ENCODE assay signal across 9 mouse cellular contexts in the genomic region with DNA sequence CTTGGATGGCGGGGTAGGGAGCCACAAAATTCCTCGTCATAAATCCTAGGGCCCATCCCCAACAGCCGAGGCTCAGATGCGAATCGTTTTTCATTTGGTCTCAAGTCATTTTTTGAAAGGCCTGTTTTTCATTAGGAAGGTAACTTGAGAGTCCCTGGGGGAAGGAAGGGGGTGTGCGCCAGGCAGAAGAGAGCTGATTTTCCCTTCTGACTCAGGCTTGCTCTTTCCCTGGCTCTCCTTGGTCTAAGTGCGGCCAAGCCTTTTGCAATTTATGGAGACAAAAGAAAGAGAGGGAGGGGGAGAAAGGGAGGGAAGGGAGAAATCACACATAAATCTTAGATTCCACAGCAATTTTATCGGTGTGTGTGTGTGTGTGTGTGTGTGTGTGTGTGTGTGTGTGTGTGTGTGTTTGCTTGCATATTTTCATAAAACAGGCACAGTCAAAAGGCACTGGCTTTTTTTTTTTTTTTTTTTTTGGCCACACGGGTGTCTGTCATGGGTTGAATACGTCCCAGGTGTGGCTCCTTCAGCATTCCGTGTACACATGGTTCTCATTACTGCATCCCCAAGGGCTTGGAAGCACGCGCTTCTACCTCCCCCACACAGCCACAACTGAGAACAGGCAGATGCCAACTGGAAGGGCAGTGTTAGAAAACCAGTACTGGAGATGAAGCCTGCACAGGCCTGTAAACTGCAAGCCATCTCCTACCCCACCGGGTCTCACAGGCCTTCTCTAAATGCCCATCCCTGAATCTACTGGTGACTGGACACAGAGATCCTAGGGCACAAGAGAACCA.
A peak's percentile ranks its signal among the peaks of the same experiment; 100 is the strongest.
DNase-seq lines count a peak whose midpoint lies in the region; ATAC-seq and TF ChIP-seq lines count a peak whose summit lies in the region.
"Had no signal": no experiment of that assay in that cellular context is flagged by ENCODE, and none has a peak within 500 bp of the region (broad histone marks: within the 10 kb centered on the region; RNA-seq: fewer than 3 reads in every experiment).

No protein-coding gene starts in this region.

- no peak overlapping the region for H3K9ac ChIP-seq in lung, embryonic 14.5 days
- H3K9ac ChIP-seq in embryonic facial prominence, embryonic 11.5 days (replicated peaks; ENCODE audit: low read length), result no peak overlapping the region
- H3K9ac ChIP-seq in hindbrain, embryonic 11.5 days (ENCODE audit: low read depth, low read length), result no peak overlapping the region
- no peak overlapping the region for H3K9ac ChIP-seq in neural tube, embryonic 14.5 days (replicated peaks; ENCODE audit: low read depth, low read length)
- H3K9ac ChIP-seq: heart, embryonic 15.5 days had no signal

- 66% methylated on average over 14 of the region's 14 CpGs for WGBS in lung, embryonic 14.5 days
- 66% methylated on average over 14 of the region's 14 CpGs for WGBS in lung, adult 2 months
- WGBS in embryonic facial prominence, embryonic 11.5 days, result 19% methylated on average over 14 of the region's 14 CpGs
- 47% methylated on average over 14 of the region's 14 CpGs for WGBS in hindbrain, embryonic 11.5 days
- 42% methylated on average over 13 of the region's 14 CpGs for WGBS in neural tube, embryonic 14.5 days

- TF ChIP-seq POLR2A in lung, adult 2 months (IDR thresholded peaks at IDR 0.05; ENCODE audit: borderline replicate concordance, extremely low read depth, low read depth, low read length), result no peak

- no peak overlapping the region for H3K4me3 ChIP-seq in lung, embryonic 14.5 days (ENCODE audit: low read depth, low read length)
- H3K4me3 ChIP-seq in lung, adult 2 months (replicated peaks; ENCODE audit: extremely low read depth, low read depth, low read length), result no peak overlapping the region
- no peak overlapping the region for H3K4me3 ChIP-seq in embryonic facial prominence, embryonic 11.5 days (ENCODE audit: low read depth, low read length)
- H3K4me3 ChIP-seq in hindbrain, embryonic 11.5 days (ENCODE audit: low read depth, low read length), result no peak overlapping the region
- H3K4me3 ChIP-seq in neural tube, embryonic 14.5 days (ENCODE audit: low read depth, low read length), result no peak overlapping the region
- H3K4me3 ChIP-seq: heart, embryonic 15.5 days had no signal

- peak overlapping the region; percentile 16; the same call in 1 of the 2 replicates for H3K27ac ChIP-seq in lung, embryonic 14.5 days (ENCODE audit: low read depth)
- peak overlapping the region; percentile 85 for H3K27ac ChIP-seq in embryonic facial prominence, embryonic 11.5 days (replicated peaks; ENCODE audit: low read depth, low read length)
- H3K27ac ChIP-seq in hindbrain, embryonic 11.5 days (ENCODE audit: low read depth, low read length), result no peak overlapping the region
- peak overlapping the region; percentile 66 for H3K27ac ChIP-seq in neural tube, embryonic 14.5 days (ENCODE audit: low read depth, low read length)
- H3K27ac ChIP-seq: heart, embryonic 15.5 days had no signal

- no peak for ATAC-seq in lung, embryonic 14.5 days (ENCODE audit: insufficient read depth)
- peak; percentile 91 for ATAC-seq in embryonic facial prominence, embryonic 11.5 days (replicated peaks; ENCODE audit: insufficient number of reproducible peaks, low FRiP score, low TSS enrichment, low read depth)
- ATAC-seq in hindbrain, embryonic 11.5 days (ENCODE audit: low FRiP score), result no peak
- peak; percentile 56; the same call in 1 of the 2 replicates for ATAC-seq in neural tube, embryonic 14.5 days (ENCODE audit: low read depth)

- H3K27me3 ChIP-seq in lung, embryonic 14.5 days (ENCODE audit: insufficient read depth, low read length), result no peaks in the 10 kb centered on the region
- no peaks in the 10 kb centered on the region for H3K27me3 ChIP-seq in embryonic facial prominence, embryonic 11.5 days (ENCODE audit: control insufficient read depth, insufficient read depth, low read length)
- H3K27me3 ChIP-seq in hindbrain, embryonic 11.5 days (ENCODE audit: control insufficient read depth, insufficient read depth, low read length), result no peaks in the 10 kb centered on the region
- no peaks in the 10 kb centered on the region for H3K27me3 ChIP-seq in neural tube, embryonic 14.5 days (ENCODE audit: control insufficient read depth, insufficient read depth, low read length)
- H3K27me3 ChIP-seq: heart, embryonic 15.5 days had no signal

- H3K36me3 ChIP-seq in lung, embryonic 14.5 days (ENCODE audit: insufficient read depth), result no peaks in the 10 kb centered on the region
- H3K36me3 ChIP-seq in embryonic facial prominence, embryonic 11.5 days (replicated peaks; ENCODE audit: control insufficient read depth, insufficient read depth, low read depth, low read length), result no peaks in the 10 kb centered on the region
- H3K36me3 ChIP-seq in hindbrain, embryonic 11.5 days (ENCODE audit: control insufficient read depth, insufficient read depth, low read length), result no peaks in the 10 kb centered on the region
- H3K36me3 ChIP-seq in neural tube, embryonic 14.5 days (ENCODE audit: control insufficient read depth, insufficient read depth, low read length), result no peaks in the 10 kb centered on the region
- H3K36me3 ChIP-seq: heart, embryonic 15.5 days had no signal

- no peaks in the 10 kb centered on the region for H3K9me3 ChIP-seq in lung, embryonic 14.5 days (ENCODE audit: low read depth, low read length)
- no peaks in the 10 kb centered on the region for H3K9me3 ChIP-seq in embryonic facial prominence, embryonic 11.5 days (replicated peaks; ENCODE audit: control insufficient read depth, low read length)
- no peaks in the 10 kb centered on the region for H3K9me3 ChIP-seq in hindbrain, embryonic 11.5 days (ENCODE audit: control insufficient read depth, low read length)
- H3K9me3 ChIP-seq in neural tube, embryonic 14.5 days (ENCODE audit: control insufficient read depth, low read length), result no peaks in the 10 kb centered on the region
- H3K9me3 ChIP-seq: heart, embryonic 15.5 days had no signal

- no peaks in the 10 kb centered on the region for H3K4me1 ChIP-seq in lung, embryonic 14.5 days (ENCODE audit: insufficient read depth)
- H3K4me1 ChIP-seq in lung, adult 2 months (ENCODE audit: control insufficient read depth, insufficient read depth, low read length), result no peaks in the 10 kb centered on the region
- no peaks in the 10 kb centered on the region for H3K4me1 ChIP-seq in embryonic facial prominence, embryonic 11.5 days (ENCODE audit: control insufficient read depth, insufficient read depth, low read length)
- H3K4me1 ChIP-seq in hindbrain, embryonic 11.5 days (replicated peaks; ENCODE audit: control insufficient read depth, insufficient read depth, low read length), result no peaks in the 10 kb centered on the region
- no peaks in the 10 kb centered on the region for H3K4me1 ChIP-seq in neural tube, embryonic 14.5 days (ENCODE audit: control insufficient read depth, insufficient read depth, low read length)
- H3K4me1 ChIP-seq: heart, embryonic 15.5 days had no signal

- TF ChIP-seq CTCF in lung, embryonic 14.5 days (IDR thresholded peaks at IDR 0.05; ENCODE audit: low read depth), result no peak
- TF ChIP-seq CTCF in lung, adult 2 months (IDR thresholded peaks at IDR 0.05; ENCODE audit: insufficient read depth, low read length), result no peak

- H3K4me2 ChIP-seq in lung, embryonic 14.5 days, result no peak overlapping the region
- no peak overlapping the region for H3K4me2 ChIP-seq in embryonic facial prominence, embryonic 11.5 days (ENCODE audit: low read depth, low read length)
- H3K4me2 ChIP-seq in hindbrain, embryonic 11.5 days (replicated peaks; ENCODE audit: low read depth, low read length), result no peak overlapping the region
- H3K4me2 ChIP-seq in neural tube, embryonic 14.5 days (ENCODE audit: low read depth, low read length), result no peak overlapping the region
- H3K4me2 ChIP-seq: heart, embryonic 15.5 days had no signal

- DNase-seq in lung, embryonic 14.5 days, result peak; percentile 14
- no peak for DNase-seq in lung, adult 2 months
- DNase-seq in embryonic facial prominence, embryonic 11.5 days (ENCODE audit: low spot score), result peak; percentile 97
- DNase-seq in hindbrain, embryonic 11.5 days (ENCODE audit: low spot score), result peak; percentile 67
- no peak for DNase-seq in layer of hippocampus, adult 8-10 months (ENCODE audit: low spot score in 2 of 2)
- no peak for DNase-seq in spleen, postnatal 10 days (ENCODE audit: low spot score in 2 of 2)
- no peak for DNase-seq in ovary, adult 18-20 months (ENCODE audit: low spot score)

Comparison
In these comparisons a context has a peak if more than half of its experiments do, and no peak if none do; other contexts are left out.
1. DNase-seq: peak in lung, embryonic 14.5 days (single experiment), embryonic facial prominence, embryonic 11.5 days (single experiment) and hindbrain, embryonic 11.5 days (single experiment); none in lung, adult 2 months (single experiment), layer of hippocampus, adult 8-10 months (0 of 2), spleen, postnatal 10 days (0 of 2) and ovary, adult 18-20 months (single experiment).
2. ATAC-seq: peak in embryonic facial prominence, embryonic 11.5 days (single experiment) and neural tube, embryonic 14.5 days (single experiment); none in lung, embryonic 14.5 days (single experiment) and hindbrain, embryonic 11.5 days (single experiment).